Mouse (Mus musculus): ENCODE measurements around the gene Spata6. TPM values are rescaled to one million over a fixed set of nuclear protein-coding genes. Genes with fewer than 3 reads are reported as not detected.

Spata6 gene
- polyA plus RNA-seq, 1 experiment from 2014 or later = 27.1 TPM

DNA sequence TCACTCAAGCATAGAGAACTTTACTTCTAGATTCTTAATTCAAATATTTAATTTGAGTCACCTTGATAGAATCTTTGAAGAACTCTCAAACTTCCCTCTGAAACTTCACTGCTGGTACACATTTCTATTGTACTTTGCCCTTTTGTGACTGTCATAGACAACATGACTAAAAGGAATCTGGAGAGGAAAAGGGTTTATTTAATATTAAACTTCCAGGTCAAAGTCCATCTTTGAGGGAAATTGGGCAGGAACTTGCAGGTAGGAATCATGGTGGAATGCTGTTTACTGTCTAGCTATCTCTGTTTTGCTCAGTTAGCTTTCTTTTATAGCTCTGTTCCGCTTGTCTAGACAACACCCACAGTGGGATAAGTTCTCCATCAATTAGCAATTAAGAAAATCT is 17.8 kb downstream of the Spata6 start:
- Histone ChIP-seq H3K9me3 (ENCODE audit: control insufficient read depth, low read length) (no peaks in the 10 kb centered on the region), H3K9ac (ENCODE audit: low read length) (no peak overlapping the region), H3K36me3 (ENCODE audit: control insufficient read depth, insufficient read depth, low read length) (no peaks in the 10 kb centered on the region), H3K4me2 (ENCODE audit: low read depth) (no peak overlapping the region), H3K27ac (ENCODE audit: low read depth, low read length) (no peak overlapping the region), H3K4me1 (ENCODE audit: control insufficient read depth, insufficient read depth, low read length) (no peaks in the 10 kb centered on the region), H3K4me3 (ENCODE audit: low read depth, low read length) (no peak overlapping the region), H3K27me3 (ENCODE audit: control insufficient read depth, insufficient read depth, low read length) (no peaks in the 10 kb centered on the region)
- ATAC-seq (ENCODE audit: insufficient read depth, low FRiP score, low TSS enrichment) (no peak), DNase-seq (ENCODE audit: low spot score) (no peak)
- 90% methylated on average over 1 of the region's 1 CpGs for WGBS

DNA sequence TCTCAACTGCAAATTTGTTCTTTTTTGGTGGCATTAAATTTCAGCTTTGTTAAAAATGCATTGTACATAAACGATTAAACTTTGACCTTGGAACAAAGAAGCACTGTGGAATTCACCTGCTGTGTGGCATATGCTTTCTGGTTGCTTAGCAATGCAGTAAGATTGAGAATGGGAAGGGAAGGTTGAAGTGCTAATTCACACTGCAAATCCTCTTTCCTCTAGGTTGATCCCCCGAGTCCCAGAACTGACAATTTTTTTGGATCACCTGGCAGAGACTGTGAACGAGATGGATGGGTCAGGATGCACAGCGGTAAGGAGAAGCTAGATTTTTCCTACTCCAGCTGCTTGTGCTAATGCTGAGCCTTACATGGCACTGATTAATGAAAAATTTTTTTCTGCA is 60.7 kb downstream of the Spata6 start:
- H3K36me3 ChIP-seq (ENCODE audit: control insufficient read depth, insufficient read depth, low read length) = no peaks in the 10 kb centered on the region
- ATAC-seq (ENCODE audit: insufficient read depth, low FRiP score, low TSS enrichment) = no peak
- no peak overlapping the region for H3K9ac ChIP-seq (ENCODE audit: low read length)
- DNase-seq (ENCODE audit: low spot score) = no peak
- no peak overlapping the region for H3K27ac ChIP-seq (ENCODE audit: low read depth, low read length)
- H3K27me3 ChIP-seq (ENCODE audit: control insufficient read depth, insufficient read depth, low read length) = no peaks in the 10 kb centered on the region
- no peak overlapping the region for H3K4me3 ChIP-seq (ENCODE audit: low read depth, low read length)
- H3K4me2 ChIP-seq (ENCODE audit: low read depth) = no peak overlapping the region
- no peaks in the 10 kb centered on the region for H3K4me1 ChIP-seq (ENCODE audit: control insufficient read depth, insufficient read depth, low read length)
- H3K9me3 ChIP-seq (ENCODE audit: control insufficient read depth, low read length) = no peaks in the 10 kb centered on the region
- WGBS = 70% methylated on average over 4 of the region's 4 CpGs

DNA sequence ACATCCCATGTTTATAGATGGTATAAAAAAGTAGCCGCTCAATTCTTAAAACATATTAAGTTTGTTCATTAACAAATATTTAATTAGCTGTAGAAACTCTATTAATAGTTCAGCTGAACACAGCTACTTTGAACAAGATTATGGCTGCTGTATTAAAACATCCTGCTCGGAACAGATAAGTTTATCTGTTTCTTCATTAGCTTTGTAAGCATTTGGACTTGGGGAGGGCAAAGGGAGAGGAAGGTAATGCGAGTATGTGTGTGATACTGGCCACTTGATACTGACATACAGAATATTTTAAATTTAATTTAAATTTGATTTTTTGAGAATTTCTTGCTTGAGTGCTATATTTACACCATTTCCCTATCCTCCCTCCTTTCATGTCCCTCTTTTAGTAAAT is 80.1 kb downstream of the Spata6 start:
- Histone ChIP-seq H3K4me3 (ENCODE audit: low read depth, low read length) (no peak overlapping the region), H3K9ac (ENCODE audit: low read length) (no peak overlapping the region), H3K4me1 (ENCODE audit: control insufficient read depth, insufficient read depth, low read length) (no peaks in the 10 kb centered on the region), H3K36me3 (ENCODE audit: control insufficient read depth, insufficient read depth, low read length) (no peaks in the 10 kb centered on the region), H3K27me3 (ENCODE audit: control insufficient read depth, insufficient read depth, low read length) (no peaks in the 10 kb centered on the region), H3K4me2 (ENCODE audit: low read depth) (no peak overlapping the region), H3K9me3 (ENCODE audit: control insufficient read depth, low read length) (no peaks in the 10 kb centered on the region), H3K27ac (ENCODE audit: low read depth, low read length) (no peak overlapping the region)
- WGBS = 95% methylated on average over 3 of the region's 3 CpGs
- ATAC-seq (ENCODE audit: insufficient read depth, low FRiP score, low TSS enrichment) (no peak), DNase-seq (ENCODE audit: low spot score) (no peak)

DNA sequence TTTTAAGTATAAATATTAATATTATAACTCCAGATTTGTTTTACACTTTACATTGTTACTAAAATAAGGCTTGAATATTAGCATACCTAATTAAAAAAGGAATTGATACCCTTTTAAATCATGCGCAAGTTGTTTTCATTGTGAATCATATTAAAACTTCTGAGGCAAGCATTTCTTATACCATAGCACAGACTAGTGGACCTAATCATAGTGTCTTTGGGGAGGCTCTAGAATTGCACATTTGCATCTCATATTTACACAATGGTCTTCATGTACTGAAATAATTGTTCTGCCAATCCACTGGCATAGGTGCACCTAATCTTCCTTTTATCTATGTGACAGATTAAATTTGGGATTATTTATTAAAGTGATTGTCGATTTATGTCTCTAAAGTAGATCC is 83.4 kb downstream of the Spata6 start:
- Histone ChIP-seq H3K36me3 (ENCODE audit: control insufficient read depth, insufficient read depth, low read length) (no peaks in the 10 kb centered on the region), H3K9me3 (ENCODE audit: control insufficient read depth, low read length) (no peaks in the 10 kb centered on the region), H3K4me3 (ENCODE audit: low read depth, low read length) (no peak overlapping the region), H3K9ac (ENCODE audit: low read length) (no peak overlapping the region), H3K27me3 (ENCODE audit: control insufficient read depth, insufficient read depth, low read length) (no peaks in the 10 kb centered on the region), H3K27ac (ENCODE audit: low read depth, low read length) (no peak overlapping the region), H3K4me1 (ENCODE audit: control insufficient read depth, insufficient read depth, low read length) (no peaks in the 10 kb centered on the region), H3K4me2 (ENCODE audit: low read depth) (no peak overlapping the region)
- ATAC-seq (ENCODE audit: insufficient read depth, low FRiP score, low TSS enrichment) (no peak), DNase-seq (ENCODE audit: low spot score) (no peak)
- WGBS = 89% methylated on average over 2 of the region's 2 CpGs

DNA sequence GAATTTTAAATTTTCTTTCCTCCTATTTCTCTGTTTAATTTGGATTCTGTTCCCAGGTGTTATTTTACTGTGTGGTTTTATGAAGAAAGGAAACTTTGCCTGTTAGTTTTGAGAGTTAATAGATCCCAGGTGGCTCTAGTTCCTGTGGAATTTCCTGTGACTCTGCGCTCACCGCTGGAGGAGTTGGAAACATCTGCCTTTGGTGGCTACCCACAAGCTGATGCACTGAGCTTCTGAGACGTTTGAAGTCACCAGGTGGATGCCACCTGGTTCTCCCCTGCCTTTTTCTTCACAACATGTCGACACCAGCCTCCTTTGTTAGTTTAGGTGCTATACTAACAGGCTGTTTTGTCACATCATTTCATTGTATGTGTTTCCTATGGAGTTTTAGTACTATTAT is 97.7 kb downstream of the Spata6 start:
- WGBS = 50% methylated on average over 4 of the region's 4 CpGs
- ATAC-seq (ENCODE audit: insufficient read depth, low FRiP score, low TSS enrichment) (no peak), DNase-seq (ENCODE audit: low spot score) (peak; percentile 21)
- Histone ChIP-seq H3K27ac (ENCODE audit: low read depth, low read length) (no peak overlapping the region), H3K4me1 (ENCODE audit: control insufficient read depth, insufficient read depth, low read length) (no peaks in the 10 kb centered on the region), H3K36me3 (ENCODE audit: control insufficient read depth, insufficient read depth, low read length) (no peaks in the 10 kb centered on the region), H3K9me3 (ENCODE audit: control insufficient read depth, low read length) (no peaks in the 10 kb centered on the region), H3K27me3 (ENCODE audit: control insufficient read depth, insufficient read depth, low read length) (no peaks in the 10 kb centered on the region), H3K4me2 (ENCODE audit: low read depth) (no peak overlapping the region), H3K9ac (ENCODE audit: low read length) (no peak overlapping the region), H3K4me3 (ENCODE audit: low read depth, low read length) (no peak overlapping the region)

DNA sequence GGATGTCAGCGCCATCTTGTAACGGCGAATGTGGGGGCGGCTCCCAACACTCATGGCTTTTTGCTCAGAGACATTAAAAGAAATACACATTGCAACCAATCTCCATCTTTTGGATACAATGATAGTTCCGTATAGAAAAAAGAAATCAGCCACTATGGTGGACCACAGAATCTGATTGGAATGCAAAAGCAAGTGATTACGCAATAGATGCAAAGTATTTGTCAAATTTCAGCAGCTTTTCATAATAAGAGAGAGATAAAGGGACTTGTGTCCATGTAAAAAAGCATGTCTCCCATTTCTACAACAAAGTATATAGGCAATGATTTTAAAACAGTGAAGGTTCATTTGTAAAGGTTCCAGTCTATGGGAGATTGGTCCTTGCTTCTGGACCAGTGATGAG is 119.1 kb downstream of the Spata6 start:
- 96% methylated on average over 6 of the region's 6 CpGs for WGBS
- ATAC-seq (ENCODE audit: insufficient read depth, low FRiP score, low TSS enrichment) = no peak
- Histone ChIP-seq H3K9ac (ENCODE audit: low read length) (no peak overlapping the region), H3K4me3 (ENCODE audit: low read depth, low read length) (no peak overlapping the region), H3K9me3 (ENCODE audit: control insufficient read depth, low read length) (no peaks in the 10 kb centered on the region), H3K27ac (ENCODE audit: low read depth, low read length) (no peak overlapping the region), H3K4me2 (ENCODE audit: low read depth) (no peak overlapping the region), H3K27me3 (ENCODE audit: control insufficient read depth, insufficient read depth, low read length) (no peaks in the 10 kb centered on the region), H3K36me3 (ENCODE audit: control insufficient read depth, insufficient read depth, low read length) (no peaks in the 10 kb centered on the region), H3K4me1 (ENCODE audit: control insufficient read depth, insufficient read depth, low read length) (no peaks in the 10 kb centered on the region)
- DNase-seq (ENCODE audit: low spot score) = no peak

DNA sequence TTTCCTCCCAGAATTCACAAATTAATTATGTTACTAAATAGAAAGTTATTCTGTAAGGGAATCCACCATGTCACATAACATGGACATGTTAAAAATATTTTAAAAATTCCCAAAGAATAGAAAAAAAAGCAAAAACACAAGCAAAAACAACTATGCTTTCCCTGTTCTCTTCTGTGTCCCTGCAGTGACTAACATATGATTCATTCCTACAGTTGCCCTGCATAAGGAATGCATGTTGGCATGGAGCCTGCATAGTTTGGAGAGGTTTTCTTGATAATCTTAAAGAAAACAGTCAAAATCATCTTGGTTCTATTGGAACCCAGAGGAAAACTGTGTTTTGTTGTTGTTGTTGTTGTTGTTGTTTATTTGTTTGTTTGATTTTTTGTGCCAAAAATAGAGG is 132.8 kb downstream of the Spata6 start:
- Histone ChIP-seq H3K9me3 (ENCODE audit: control insufficient read depth, low read length) (no peaks in the 10 kb centered on the region), H3K4me3 (ENCODE audit: low read depth, low read length) (no peak overlapping the region), H3K9ac (ENCODE audit: low read length) (no peak overlapping the region), H3K4me1 (ENCODE audit: control insufficient read depth, insufficient read depth, low read length) (no peaks in the 10 kb centered on the region), H3K27me3 (ENCODE audit: control insufficient read depth, insufficient read depth, low read length) (no peaks in the 10 kb centered on the region), H3K36me3 (ENCODE audit: control insufficient read depth, insufficient read depth, low read length) (no peaks in the 10 kb centered on the region), H3K27ac (ENCODE audit: low read depth, low read length) (no peak overlapping the region), H3K4me2 (ENCODE audit: low read depth) (no peak overlapping the region)
- no peak for ATAC-seq (ENCODE audit: insufficient read depth, low FRiP score, low TSS enrichment)
- DNase-seq (ENCODE audit: low spot score) = no peak

DNA sequence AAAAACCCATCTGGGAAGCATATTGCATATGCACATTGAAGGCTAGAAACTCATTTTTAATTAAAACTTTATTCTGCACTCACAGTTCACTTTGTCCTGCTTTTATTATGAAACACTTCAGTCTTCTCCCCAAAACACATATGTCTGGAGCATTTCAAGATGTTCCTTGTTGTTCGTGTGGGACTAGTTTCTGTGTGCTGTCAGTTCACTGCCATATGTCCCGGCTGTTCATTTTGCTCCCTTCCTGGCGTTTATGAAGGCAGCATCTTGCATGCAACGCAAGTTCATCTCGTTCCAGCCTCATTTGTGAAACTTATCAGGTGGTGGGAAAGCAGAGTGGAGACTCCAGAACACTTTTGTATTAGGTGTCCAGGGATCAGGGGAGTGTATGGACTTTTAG is 146.9 kb downstream of the Spata6 start:
- Histone ChIP-seq H3K36me3 (ENCODE audit: control insufficient read depth, insufficient read depth, low read length) (no peaks in the 10 kb centered on the region), H3K9me3 (ENCODE audit: control insufficient read depth, low read length) (no peaks in the 10 kb centered on the region), H3K27me3 (ENCODE audit: control insufficient read depth, insufficient read depth, low read length) (no peaks in the 10 kb centered on the region), H3K4me2 (ENCODE audit: low read depth) (no peak overlapping the region), H3K4me1 (ENCODE audit: control insufficient read depth, insufficient read depth, low read length) (no peaks in the 10 kb centered on the region), H3K27ac (ENCODE audit: low read depth, low read length) (no peak overlapping the region), H3K9ac (ENCODE audit: low read length) (no peak overlapping the region), H3K4me3 (ENCODE audit: low read depth, low read length) (no peak overlapping the region)
- WGBS = 85% methylated on average over 5 of the region's 5 CpGs
- no peak for DNase-seq (ENCODE audit: low spot score)
- no peak for ATAC-seq (ENCODE audit: insufficient read depth, low FRiP score, low TSS enrichment)

DNA sequence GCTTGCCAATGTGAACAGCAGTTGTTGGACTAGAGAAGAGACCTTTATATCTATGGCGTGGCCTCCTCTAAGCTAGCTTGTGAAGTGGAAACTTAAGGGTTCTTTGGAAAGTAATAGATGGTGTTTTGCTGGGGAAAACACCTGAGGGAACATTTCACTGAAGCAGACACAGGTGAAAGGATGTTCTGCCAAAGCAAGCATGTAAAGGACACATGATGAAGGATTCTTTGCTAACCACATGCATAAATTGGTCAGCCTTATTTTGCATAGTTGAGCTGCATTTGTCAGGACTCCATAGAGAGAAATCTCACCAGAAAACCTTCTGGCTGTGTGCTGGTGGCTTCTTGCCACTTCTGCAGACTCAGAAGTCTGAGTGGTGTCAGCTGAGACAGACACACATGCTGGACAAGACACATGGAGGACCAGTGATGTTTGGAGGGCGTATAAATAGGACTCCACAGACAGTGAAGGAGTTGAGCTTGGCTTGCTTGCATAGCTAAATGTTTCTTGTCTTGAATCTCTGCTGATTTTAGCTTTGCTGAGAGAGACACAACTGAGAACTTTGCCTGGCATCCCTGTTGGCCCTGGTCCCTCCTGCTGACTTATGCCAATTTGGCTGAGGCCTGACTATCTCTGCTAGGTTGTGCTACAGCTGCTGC is 148.1 kb downstream of the Spata6 start:
- Histone ChIP-seq H3K4me2 (ENCODE audit: low read depth) (no peak overlapping the region), H3K4me1 (ENCODE audit: control insufficient read depth, insufficient read depth, low read length) (no peaks in the 10 kb centered on the region), H3K9me3 (ENCODE audit: control insufficient read depth, low read length) (no peaks in the 10 kb centered on the region), H3K4me3 (ENCODE audit: low read depth, low read length) (no peak overlapping the region), H3K27ac (ENCODE audit: low read depth, low read length) (no peak overlapping the region), H3K9ac (ENCODE audit: low read length) (no peak overlapping the region), H3K27me3 (ENCODE audit: control insufficient read depth, insufficient read depth, low read length) (no peaks in the 10 kb centered on the region), H3K36me3 (ENCODE audit: control insufficient read depth, insufficient read depth, low read length) (no peaks in the 10 kb centered on the region)
- no peak for ATAC-seq (ENCODE audit: insufficient read depth, low FRiP score, low TSS enrichment)
- 82% methylated on average over 2 of the region's 2 CpGs for WGBS
- DNase-seq (ENCODE audit: low spot score) = no peak
